Mouse (Mus musculus): Measurements from ENCODE around the gene Ccser2.
"Not testable (repeated sequence)": the region's sequence is repeated elsewhere in the genome, so short reads cannot be mapped to it uniquely, and the experiment has no call there.

Ccser2 gene

DNA sequence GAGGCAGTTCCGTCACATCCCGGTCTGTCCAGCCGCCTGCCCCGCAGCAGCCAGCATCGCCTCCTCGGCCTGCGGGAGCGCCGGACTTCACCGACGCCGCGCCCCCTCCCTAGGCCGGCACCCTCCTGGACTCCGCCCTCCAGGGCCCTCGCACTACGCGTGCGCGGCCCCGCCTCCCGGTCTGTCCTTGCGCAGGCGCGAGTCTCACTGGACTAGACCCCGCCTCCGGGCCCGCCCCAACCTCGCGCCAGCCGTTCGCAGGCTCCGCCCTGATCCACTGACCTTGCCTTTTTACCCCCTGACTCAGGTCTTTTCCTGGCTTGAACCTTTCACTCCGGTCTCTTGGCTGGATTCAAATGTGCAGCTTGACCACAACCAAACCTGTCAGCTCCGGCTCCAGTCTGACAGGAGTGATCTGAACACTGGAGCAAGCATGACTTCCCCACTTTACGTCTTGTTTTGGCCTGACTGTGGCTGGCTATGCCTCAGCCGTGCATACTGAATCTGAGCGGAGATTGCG lies at the start of gene Ccser2:
Gene Ccser2 (minus strand): TSS at position 150 of the 520 bp plus-strand sequence.
- DNase-seq (ENCODE audit: low read depth, low spot score), result peak; percentile 85

DNA sequence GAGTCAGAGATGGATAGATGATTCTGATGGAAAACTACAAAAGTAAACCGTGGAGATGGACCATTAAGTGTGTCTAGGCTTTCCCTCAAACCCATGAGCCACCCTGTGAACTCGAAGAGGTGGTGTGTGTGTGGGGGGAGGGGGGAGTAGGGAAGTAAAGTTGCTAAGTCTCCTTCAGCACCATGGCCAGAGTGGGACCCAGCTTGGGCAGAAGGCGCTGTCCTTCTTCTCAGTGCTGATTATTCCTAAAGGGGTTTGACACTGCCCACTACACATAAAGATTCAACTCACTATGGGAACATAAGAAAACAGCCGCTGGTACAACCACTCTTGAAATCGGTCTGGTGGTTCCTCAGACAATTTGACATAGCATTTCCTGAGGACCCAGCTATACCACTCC lies 47.3 kb upstream of the Ccser2 start:
- DNase-seq (ENCODE audit: low read depth, low spot score), result no peak

DNA sequence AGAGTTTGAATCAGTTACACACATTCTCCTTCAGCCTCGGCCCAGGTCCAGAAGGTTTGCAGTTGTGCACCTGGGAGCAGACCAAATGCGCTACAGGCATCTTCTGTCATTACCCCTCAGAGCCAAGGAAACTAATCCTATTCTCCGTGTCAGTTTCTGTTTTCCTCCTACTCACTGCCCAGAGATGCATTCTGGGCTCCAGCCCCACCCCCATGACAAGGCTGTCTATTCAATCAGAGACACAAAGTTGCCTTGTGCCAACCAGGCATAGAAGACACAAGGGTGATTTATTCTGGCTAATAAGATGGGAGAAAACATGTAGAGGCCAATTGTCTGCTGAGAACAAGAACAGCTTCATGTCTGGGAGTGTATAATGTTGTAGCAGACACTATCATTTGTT lies 45.1 kb upstream of the Ccser2 start:
- DNase-seq (ENCODE audit: low read depth, low spot score), result no peak

DNA sequence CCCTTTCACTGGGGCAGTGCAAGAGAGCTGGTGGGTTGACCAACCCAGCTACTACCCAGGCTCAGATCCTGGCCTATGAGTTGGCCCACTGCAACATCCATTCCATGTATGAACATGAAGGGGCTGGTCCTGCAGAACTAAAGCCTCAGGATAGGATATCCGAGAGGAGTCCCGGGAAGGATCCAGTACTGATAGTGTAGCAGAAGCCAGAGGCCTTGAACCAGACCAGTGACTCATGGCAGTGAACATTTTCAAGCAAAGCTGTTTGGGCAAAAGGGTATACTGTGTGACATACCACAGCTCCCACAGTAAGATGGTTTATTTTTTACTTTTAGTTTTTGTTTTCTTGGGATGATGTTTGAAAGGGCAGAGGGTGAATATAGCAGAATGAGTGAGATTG lies 41.1 kb upstream of the Ccser2 start:
- no peak for DNase-seq (ENCODE audit: low read depth, low spot score)

DNA sequence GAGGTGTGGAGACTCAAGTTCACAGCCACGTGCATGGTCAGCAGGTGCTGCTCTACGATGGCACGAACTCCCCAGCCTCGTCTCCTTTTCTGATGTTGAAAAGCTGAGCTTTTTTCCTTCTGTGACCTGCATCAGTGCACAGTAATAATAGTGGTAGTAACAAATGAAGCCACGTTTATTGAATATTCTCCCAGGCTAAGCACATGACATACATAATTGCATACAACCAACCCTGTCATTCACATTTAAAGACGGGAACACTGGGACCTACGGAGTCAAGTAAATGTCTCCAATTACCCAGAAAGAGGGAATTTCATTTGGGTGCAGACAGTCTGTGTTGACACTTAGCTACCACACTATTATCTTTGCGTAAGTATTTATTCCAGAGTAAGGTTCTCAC lies 37.9 kb upstream of the Ccser2 start:
- DNase-seq (ENCODE audit: low read depth, low spot score), result no peak

DNA sequence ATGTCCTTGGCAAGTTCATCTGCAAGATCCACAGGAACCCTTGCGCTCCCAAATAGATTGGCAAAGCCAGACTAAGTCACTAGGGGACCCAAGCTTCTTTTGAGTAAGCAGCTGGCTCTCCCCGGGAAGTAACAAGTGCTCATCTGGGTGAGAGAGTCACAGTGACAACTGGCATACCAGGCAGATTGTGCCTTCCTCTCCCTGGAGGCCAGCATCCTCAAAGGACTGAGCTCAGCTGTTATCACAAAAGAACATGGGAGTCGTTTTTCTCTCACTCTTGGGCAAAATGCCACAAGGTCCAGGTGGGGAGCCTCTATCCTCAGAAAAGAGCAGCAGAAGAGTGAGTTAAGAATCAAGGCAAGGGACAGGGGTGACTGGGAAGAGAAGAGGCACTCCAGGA lies 37.3 kb upstream of the Ccser2 start:
- DNase-seq (ENCODE audit: low read depth, low spot score), result no peak

DNA sequence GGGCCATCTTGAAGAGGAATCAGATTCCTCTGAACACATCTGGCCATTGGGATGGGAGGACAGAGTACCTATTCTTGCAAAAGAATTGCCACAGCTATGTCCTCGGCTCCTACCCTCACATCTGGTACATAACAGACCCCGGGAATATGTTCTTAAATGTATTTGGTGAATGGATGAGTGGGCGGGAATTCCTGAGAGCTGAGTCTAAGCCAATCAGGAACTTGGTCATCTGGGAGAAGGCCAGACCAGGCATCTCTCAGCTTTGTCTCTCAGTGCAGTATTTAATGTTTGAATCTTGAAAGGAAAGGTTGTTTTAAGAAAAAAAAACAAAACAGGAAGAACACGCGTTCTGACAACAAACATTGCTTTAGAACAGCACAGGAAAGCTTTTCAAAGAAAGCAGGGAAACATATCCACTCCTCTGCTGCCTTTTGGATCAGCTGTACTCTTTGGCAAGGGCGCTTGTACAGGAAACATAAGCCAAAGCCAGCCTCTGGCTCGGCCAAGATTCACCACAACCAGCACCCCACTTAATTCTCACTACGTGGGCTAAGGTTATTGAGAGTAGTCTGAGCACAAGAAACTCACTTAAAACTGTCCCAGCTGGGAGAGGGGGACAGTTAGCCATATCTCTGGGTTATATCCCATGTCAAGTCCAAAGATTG lies 35.0 kb upstream of the Ccser2 start:
- DNase-seq (ENCODE audit: low read depth, low spot score), result no peak

DNA sequence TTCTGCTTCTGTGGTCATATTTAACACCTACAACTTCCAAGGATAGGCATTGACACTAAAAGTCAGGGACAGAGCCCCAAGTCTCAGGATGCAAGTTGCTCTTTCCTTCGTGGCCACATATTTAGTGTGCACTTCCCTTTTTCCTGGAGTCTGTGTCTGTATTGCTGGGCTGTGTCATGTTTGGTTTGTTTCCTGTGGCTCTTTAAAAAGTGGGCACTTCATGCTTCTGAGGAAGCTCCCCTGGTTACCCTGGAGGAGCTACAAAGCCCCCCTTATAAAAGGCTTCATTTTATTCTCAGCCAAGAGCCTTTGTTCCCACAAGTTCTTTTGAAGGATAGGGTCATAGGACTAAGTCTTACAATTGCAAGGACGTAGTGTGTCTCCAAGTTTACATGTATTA lies 34.3 kb upstream of the Ccser2 start:
- DNase-seq (ENCODE audit: low read depth, low spot score), result no peak

DNA sequence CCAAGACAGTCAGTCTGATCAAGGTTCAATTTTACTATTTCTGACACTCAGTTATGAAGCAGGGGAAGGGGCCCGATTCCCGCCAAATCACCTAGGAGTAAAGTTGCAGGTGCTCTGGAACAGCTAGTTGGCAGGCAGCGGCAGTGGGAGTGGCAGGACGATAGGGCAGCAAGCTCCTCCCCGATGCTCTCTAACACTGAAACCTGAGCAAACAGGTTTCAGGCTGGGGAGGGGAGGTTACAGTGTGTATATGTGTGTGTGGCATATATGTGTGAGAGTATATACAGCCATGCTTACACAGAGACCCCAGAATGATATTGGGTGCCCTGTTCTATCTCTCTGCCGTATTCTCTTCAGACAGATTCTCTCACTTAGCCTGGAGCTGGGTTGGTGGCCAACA lies 32.2 kb upstream of the Ccser2 start:
- not testable (repeated sequence) for DNase-seq (ENCODE audit: low read depth, low spot score)

DNA sequence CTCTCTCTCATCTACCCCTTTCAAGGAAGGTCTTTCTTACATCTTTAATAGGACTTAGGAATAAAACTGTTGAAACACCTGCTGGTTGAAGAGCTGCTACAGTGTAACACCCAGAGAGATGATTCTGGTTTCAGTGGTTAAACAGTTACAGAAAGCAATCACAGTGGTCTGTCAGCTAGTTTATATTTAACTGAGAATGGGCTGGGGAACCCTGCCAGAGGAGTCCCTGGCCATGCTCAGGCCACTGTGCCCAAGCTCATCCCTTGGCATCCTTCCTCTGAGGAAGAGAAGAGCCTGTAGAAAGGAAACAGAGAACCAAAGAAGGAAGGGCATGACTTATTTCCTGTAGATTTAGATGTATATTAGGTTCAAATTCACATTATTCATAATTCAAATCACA lies 21.2 kb upstream of the Ccser2 start:
- DNase-seq (ENCODE audit: low read depth, low spot score), result no peak

DNA sequence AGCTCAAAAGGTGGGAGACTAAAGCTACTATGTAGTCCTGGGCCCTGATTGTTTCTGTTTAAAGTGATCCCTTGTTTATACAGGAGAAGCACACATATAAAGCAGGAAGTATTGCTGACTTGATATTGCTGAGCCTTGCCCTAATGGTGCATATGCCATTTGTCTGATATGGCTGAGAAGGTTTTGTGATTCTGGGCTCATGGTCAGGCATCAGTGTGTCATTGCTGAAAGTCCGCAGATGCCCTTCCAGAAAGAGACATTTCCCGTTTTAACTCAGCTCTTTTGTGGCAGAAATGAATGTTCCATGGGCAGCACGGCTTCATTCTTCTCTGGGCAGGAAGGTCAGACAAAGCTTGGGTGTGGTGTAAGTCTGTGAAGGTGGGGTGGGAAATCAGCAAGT lies 17.1 kb upstream of the Ccser2 start:
- DNase-seq (ENCODE audit: low read depth, low spot score), result no peak

DNA sequence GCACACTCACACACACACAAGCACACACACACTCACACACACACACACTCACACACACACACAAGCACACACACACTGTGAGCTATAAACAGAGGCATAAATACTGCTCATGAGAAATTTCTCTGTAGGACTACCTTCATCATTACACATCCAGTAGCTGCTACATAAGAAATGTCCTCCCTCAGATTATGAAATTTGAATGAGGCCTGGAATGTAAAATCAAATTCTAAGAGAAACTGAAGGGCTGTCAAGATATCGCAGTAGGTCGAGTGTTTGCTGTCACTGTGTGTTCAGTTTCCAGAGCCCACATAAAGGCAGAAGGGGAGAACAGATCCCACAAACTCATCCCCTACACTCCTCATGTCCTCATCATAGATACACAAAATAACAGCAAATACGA lies 6.4 kb upstream of the Ccser2 start:
- no peak for DNase-seq (ENCODE audit: low read depth, low spot score)

DNA sequence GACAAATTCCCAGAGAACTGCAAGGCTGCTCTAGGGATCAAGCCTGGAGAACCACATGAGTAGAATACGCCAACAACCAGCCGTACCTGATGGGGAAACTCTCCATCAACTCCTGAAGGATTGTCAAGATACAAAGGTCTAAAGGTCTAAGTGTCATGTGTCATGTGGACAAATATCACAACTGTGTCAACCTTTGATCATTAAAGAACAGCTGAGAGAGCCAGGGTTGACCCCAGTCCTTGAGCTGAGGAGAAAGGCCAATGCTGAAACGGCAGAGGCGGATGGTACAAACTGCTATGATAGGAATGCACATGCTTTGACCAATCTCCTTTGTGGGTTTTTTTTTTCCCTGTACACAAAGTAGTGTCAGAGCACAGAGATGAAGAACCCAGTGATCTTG lies 2.6 kb upstream of the Ccser2 start:
- no peak for DNase-seq (ENCODE audit: low read depth, low spot score)

DNA sequence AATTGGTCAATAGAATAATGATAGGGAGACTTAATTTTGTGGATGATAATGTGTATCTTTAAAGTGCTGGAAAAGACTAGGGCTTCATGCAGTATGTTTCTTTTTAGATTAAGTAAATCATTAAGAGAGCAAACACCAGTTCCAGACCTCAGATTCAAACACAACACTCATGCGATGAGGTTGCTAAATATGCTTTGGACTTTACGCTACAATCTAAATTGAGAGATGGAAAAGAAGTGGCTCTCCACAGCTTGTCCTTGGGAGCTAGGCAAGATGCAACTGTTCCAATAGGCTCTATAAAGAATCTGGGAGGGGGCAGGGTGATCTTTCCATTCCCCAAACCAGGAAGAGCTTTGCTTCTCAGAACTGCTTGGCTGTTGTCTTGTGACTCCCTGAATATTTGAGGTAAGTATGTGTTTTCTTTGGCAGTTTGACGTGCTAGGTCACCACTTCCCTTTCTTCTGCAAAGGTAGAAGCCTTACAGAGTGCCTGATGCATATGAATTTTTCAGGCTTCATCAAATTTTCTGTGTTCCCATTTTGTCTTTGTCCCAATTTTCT lies 1.4 kb upstream of the Ccser2 start:
- no peak for DNase-seq (ENCODE audit: low read depth, low spot score)

DNA sequence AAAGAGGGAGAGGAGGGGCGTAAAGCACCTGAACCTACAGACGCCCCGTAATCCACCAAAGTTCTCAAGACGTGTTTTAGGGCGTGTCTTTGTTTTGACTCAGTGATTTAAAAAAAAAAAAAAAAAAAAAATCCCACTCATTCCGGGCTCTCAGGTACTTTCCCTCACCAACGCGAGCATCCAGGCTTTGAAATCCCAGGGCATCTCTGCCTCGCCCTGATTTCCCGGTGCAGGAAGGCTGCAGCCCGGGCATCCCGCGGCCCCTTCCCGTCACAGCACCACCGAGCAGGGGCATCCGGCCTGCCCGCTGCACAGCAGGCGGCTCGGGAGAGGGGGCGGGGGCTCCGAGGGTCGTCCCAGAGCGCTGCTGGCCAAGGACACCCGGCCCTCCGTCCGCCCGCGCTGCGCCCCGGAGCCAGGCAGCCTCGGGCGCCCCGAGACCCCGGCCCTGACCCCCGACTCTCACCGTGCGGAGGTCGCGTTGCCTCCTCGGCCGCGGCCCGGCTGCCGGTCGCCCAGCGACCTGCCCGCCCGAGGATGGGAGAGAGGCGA lies 425 bp downstream of the Ccser2 start:
- no peak for DNase-seq (ENCODE audit: low read depth, low spot score)

DNA sequence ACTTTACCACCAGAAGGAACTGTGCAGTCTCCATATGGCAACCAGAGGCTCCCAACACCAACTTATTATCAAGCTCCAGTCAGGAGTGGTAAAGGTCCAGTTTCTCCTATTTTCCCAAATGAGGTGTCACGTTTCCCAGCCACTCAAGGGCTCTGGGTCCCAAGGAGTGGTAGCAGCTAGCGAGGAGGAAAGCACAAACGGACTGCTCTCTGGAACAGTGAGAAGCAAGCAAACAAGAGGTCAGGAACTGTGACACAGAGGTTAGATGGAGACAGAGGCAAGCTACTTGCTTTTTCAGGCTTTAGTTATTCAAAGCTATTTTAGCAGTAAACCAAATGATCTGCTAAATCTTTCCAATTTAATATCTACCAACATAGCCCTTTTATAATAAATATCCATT lies 3.2 kb downstream of the Ccser2 start:
- DNase-seq (ENCODE audit: low read depth, low spot score), result no peak

DNA sequence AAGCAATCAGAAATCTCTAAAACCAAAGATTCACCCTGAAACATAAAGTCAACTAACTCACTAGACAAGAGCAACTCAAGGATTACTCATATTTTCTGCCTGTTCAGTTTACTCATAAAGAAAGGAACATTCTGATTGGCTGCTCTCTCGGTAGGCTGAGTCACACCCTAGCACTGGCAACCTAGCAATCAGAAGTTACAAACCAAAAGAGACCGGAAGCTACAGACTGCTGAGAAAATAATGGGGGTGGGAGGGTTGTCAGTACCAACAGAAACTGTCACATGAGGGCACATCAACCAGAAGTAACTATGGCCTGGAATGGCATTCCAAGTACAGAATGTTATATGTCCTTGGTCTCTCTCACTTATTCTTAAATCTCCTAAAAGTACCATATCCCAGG lies 6.1 kb downstream of the Ccser2 start:
- DNase-seq (ENCODE audit: low read depth, low spot score), result no peak

DNA sequence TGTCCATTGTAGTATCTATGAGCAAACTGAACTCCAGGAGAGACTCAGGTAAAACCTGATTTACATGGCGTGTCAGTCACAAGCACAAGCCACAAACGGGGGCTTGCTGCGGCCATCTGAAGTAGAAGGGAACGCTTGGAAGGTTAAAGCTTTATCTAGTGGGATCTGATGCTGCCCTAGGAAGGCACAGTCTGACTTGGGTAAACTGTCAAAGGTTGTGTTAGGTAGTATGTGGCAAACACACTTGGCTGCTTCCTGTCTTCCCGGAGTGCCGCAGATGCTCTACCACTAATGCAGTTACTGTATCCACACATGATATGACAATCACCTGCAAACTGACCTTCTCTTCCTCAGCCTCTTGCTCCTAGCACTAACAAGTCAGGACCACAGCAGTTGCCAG lies 10.9 kb downstream of the Ccser2 start:
- DNase-seq (ENCODE audit: low read depth, low spot score), result no peak

DNA sequence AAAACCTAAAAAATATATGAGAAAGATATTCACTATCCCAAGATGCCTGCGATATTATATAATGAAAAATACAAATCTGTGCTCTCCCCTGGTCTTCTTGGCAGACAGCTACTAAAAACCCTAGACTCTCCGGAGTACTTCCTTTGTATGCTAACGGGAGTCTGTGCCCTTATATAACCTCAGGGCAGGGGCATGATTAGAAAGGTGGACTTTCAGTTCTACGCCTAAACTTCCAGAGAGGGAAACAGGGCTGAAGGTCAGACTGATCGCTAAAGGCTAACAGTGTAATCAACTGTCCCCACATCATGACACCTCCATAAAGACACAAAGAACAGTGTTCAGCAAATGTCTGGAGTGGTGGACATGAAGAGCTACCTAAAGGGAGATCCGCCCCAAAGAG lies 11.3 kb downstream of the Ccser2 start:
- DNase-seq (ENCODE audit: low read depth, low spot score), result no peak

DNA sequence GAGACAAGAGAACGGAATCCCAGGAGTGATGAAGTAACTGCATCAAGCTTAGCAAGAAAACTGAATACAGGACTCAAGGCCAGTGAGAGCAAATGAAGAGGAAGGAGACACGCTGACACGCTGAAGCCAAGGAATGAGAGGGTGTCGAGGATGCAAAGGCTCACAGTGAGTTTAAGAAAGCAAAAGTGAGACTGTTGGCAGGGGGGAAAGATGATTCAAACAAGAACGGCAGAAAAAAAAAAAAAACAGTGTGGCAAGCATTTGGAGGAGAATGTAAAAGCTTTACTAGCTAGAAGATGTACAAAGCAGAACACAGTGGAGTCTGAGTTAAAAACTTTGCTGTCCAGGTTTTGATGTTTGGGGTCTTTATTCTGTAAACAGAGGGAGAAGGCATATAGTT lies 11.9 kb downstream of the Ccser2 start:
- DNase-seq (ENCODE audit: low read depth, low spot score), result no peak

DNA sequence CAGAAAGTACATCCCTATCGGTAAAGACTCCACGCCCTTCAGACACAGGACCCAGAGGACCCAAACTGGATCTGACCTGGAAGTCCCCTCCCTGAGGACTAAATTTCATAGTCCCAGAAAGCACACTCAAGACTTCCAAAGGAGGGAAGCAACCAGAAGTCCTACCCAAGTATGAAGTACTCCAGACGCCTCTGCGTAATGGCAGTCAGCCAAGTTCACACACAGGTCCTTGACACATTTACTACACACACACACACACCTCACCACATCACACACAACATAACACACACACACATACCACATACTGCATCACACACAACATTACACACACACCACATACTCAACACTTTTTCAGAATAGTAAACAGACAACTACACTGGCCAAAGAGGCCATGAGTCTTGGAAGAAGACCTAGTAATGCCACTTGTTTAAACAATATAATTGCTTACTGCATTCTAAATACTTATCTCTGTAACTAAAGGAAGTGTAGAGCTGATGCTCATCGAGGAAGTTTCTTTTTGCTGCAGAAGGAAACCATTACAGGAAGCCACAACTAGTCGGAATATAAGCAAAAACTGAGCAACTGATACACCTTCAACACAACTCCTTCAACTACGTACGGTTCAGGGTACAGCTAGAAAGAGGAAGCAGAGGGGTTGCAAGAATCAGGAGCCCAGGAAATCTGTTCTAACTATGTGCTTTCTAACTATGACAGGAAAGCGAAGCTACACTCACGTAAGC lies 15.7 kb downstream of the Ccser2 start:
- no peak for DNase-seq (ENCODE audit: low read depth, low spot score)

DNA sequence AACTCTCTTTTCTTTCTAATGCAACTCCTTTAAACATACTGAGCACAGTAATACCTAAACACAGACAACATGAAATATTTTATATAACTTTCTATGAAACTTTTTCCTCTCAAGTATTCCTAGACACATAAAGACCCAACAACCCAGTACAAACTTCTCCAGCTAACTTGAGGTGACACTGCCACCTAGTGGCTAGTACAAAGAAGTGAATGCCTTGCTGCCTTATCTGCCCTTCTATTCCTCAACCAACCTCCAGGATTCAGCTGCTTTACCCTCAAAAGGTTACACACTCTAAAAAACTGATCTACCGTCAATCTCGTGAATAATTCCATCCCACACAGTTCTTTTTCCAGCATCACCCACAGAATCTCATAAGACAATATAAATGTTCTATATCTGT lies 16.4 kb downstream of the Ccser2 start:
- DNase-seq (ENCODE audit: low read depth, low spot score), result peak; percentile 40

DNA sequence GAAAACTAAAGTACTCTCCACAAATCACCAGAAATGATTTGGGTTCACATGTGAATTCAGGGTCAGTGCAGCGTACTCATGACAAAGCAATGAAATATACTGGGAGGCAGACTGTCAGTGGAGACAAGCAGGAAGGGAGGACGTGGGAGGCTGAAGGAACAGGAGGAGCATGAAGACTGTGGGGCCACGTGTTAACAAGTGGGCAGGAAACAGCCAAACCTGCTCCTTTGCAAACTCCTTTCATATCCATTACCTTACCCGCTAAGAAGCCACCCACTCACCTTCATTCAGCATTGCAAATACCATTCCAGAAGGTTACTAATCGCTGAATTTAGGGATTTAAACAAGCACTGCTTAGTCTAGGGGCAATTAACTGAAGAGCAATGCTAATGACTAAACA lies 25.9 kb downstream of the Ccser2 start:
- no peak for DNase-seq (ENCODE audit: low read depth, low spot score)
